Mouse (Mus musculus) liver, embryonic 11.5 days (tissue): ENCODE results near the gene Snrpa. TPM values are rescaled to one million over a fixed set of nuclear protein-coding genes. Genes with fewer than 3 reads are reported as not detected.
A peak's percentile ranks its signal among the peaks of the same experiment; 100 is the strongest.

Experiments
- ATAC-seq: fragments of 200-750 bp; cut with Nextera tagmentation; replicated peaks from 2 replicates; pipeline ENCODE4 v1.8.0; 2017; ENCODE audit warnings: moderate number of reproducible peaks, mild to moderate bottlenecking, moderate TSS enrichment, moderate library complexity; ENCODE audit not compliant: low FRiP score
- DNase-seq: peaks from one replicate; pipeline ENCODE4 v3.0.0-alpha.2; 2017; ENCODE audit warnings: low spot score
- H3K27ac ChIP-seq: fragments of 300-500 bp; sonication (generic); 2 replicates; pipeline ENCODE4 v1.5.1; 2014; ENCODE audit warnings: mild to moderate bottlenecking, low read depth, low read length, control low read depth
- H3K27me3 ChIP-seq: fragments of 300-500 bp; sonication (generic); replicated peaks from 2 replicates; pipeline ENCODE4 v1.6.1; 2014; ENCODE audit warnings: low read length, mixed read lengths; ENCODE audit not compliant: control insufficient read depth, insufficient read depth
- H3K36me3 ChIP-seq: fragments of 300-500 bp; sonication (generic); 2 replicates; pipeline ENCODE4 v1.6.1; 2014; ENCODE audit warnings: mild to moderate bottlenecking, low read length, moderate library complexity, mixed read lengths; ENCODE audit not compliant: control insufficient read depth, insufficient read depth
- H3K4me1 ChIP-seq: fragments of 300-500 bp; sonication (generic); replicated peaks from 2 replicates; pipeline ENCODE4 v1.6.1; 2014; ENCODE audit warnings: low read length, mixed read lengths; ENCODE audit not compliant: control insufficient read depth, insufficient read depth
- H3K4me2 ChIP-seq: fragments of 300-500 bp; sonication (generic); 2 replicates; pipeline ENCODE4 v1.6.1; 2014; ENCODE audit warnings: mild to moderate bottlenecking, control low read depth, moderate library complexity
- H3K4me3 ChIP-seq: fragments of 300-500 bp; sonication (generic); 2 replicates; pipeline ENCODE4 v1.5.1; 2014; ENCODE audit warnings: low read depth, low read length, control low read depth
- H3K9ac ChIP-seq: fragments of 300-500 bp; sonication (generic); 2 replicates; pipeline ENCODE4 v1.6.1; 2014; ENCODE audit warnings: low read depth, low read length, control low read depth
- H3K9me3 ChIP-seq: fragments of 300-500 bp; sonication (generic); 2 replicates; pipeline ENCODE4 v1.6.1; 2016; ENCODE audit warnings: low read length, inconsistent platforms, mixed read lengths; ENCODE audit not compliant: control insufficient read depth
- WGBS: fragments of 180-500 bp; shearing (Covaris S2); extraction: QIAGEN DNeasy Blood & Tissue Kit; methylation state at CpG from one replicate; pipeline ENCODE4 v1.1.7; 2014; 5-methylcytosine and 5-hydroxymethylcytosine counted together
- polyA plus RNA-seq: library from polyadenylated mRNA; unstranded; fragments of >200 nt; fragmentation: Nextera tagmentation; extraction: Ambion mirVana; gene quantifications from 2 replicates; pipeline ENCODE4 v1.2.1, GENCODE M21; 2014

Snrpa gene
- polyA plus RNA-seq, 1 experiment from 2014 or later = 294 TPM

DNA sequence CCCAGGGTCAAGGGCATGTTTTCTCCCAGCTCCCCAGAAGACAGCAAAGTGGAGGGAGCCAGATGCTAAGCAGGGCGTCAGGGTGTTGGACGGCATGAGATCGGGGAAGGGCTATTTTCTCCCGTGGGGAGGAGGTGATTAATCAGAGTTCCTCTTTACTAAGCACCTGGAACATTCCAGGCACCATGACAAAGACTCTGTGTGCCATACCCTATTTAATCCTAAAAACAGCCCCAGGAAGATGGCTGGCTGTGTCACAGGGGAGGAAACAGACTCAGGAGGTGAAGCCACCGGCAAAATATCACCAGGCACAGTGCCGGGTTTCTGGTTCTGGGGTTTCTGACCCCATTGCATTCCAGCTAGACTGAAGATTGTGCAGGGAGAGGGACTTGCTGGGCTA lies 25.9 kb upstream of the Snrpa start:
- no peaks in the 10 kb centered on the region for H3K27me3 ChIP-seq
- H3K4me2 ChIP-seq = no peak overlapping the region
- no peak for ATAC-seq
- no peak overlapping the region for H3K27ac ChIP-seq
- no peak for DNase-seq
- H3K9ac ChIP-seq = no peak overlapping the region
- H3K4me1 ChIP-seq = peaks cover 43% of the 10 kb centered on the region
- H3K9me3 ChIP-seq = no peaks in the 10 kb centered on the region
- H3K36me3 ChIP-seq = peaks cover under 1% of the 10 kb centered on the region; the same call in 1 of the 2 replicates
- no peak overlapping the region for H3K4me3 ChIP-seq
- WGBS = 78% methylated on average over 6 of the region's 6 CpGs

- 69% methylated on average over 11 of the region's 11 CpGs for WGBS
- Histone ChIP-seq H3K27me3 (no peaks in the 10 kb centered on the region), H3K4me1 (peaks cover 25% of the 10 kb centered on the region), H3K9ac (no peak overlapping the region), H3K9me3 (no peaks in the 10 kb centered on the region), H3K36me3 (peaks cover 3% of the 10 kb centered on the region; the same call in 1 of the 2 replicates), H3K4me2 (no peak overlapping the region), H3K4me3 (no peak overlapping the region), H3K27ac (no peak overlapping the region)
- ATAC-seq = peak; percentile 48
- no peak for DNase-seq
These were observed 23.9 kb upstream of the Snrpa start for GRCm38 (mm10) chr7:27219937-27220336.

DNA sequence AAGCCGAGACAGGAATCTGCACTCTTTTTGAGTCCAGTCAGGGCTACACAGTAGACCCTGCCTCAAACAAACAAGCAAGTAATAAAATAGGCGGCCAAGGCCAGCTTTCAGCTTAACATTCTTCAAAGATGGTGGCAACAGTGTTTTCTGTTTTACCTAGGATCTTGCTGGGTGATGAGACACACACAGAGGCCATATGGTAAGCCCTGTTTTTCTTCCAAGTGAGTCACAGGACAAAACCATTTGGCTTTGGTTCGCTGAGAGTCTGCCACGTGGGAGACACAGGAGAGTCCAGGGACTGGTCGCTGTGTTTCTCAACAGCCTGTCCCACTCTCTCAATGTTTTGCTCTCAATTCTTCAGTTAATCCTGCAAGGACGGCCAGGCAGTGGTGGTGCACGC lies 22.5 kb upstream of the Snrpa start:
- 83% methylated on average over 7 of the region's 7 CpGs for WGBS
- Histone ChIP-seq H3K4me2 (no peak overlapping the region), H3K27me3 (no peaks in the 10 kb centered on the region), H3K4me3 (no peak overlapping the region), H3K27ac (no peak overlapping the region), H3K9ac (no peak overlapping the region), H3K36me3 (peaks cover 3% of the 10 kb centered on the region; the same call in 1 of the 2 replicates), H3K4me1 (peaks cover 19% of the 10 kb centered on the region), H3K9me3 (no peaks in the 10 kb centered on the region)
- no peak for DNase-seq
- ATAC-seq = no peak

DNA sequence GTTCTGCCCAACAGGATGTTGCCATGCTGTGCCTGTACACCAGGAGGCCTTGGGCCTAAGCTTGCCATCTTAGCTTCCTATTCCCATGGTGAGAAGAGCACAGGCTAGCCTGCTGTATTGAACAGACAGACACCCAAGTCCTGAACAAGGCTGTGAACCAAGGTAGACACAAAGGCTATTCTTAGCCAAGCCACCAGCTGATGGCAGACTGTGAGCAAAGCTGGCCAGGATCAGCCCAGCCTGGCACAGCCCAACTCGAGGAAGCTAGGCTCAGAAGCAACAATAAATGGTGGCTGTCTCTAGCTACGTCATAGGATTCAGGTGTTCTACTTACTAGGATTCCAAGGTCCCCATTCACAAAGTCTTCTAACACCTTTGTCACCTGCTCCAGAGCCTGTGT lies 16.6 kb upstream of the Snrpa start:
- Histone ChIP-seq H3K9ac (no peak overlapping the region), H3K36me3 (peaks cover 16% of the 10 kb centered on the region; the same call in 1 of the 2 replicates), H3K4me1 (no peaks in the 10 kb centered on the region), H3K4me2 (no peak overlapping the region), H3K9me3 (no peaks in the 10 kb centered on the region), H3K4me3 (no peak overlapping the region), H3K27ac (no peak overlapping the region), H3K27me3 (no peaks in the 10 kb centered on the region)
- ATAC-seq = no peak
- DNase-seq = no peak
- 83% methylated on average over 2 of the region's 2 CpGs for WGBS

GRCm38 (mm10) chr7:27203730-27204449 lies 7.8 kb upstream of the Snrpa start:
- H3K9me3 ChIP-seq = no peaks in the 10 kb centered on the region
- DNase-seq (no peak), ATAC-seq (no peak)
- no peak overlapping the region for H3K4me2 ChIP-seq
- no peak overlapping the region for H3K4me3 ChIP-seq
- H3K36me3 ChIP-seq = 0 out of 2 replicates have a peak, but pooled peaks cover 4% of the 10 kb centered on the region
- no peaks in the 10 kb centered on the region for H3K27me3 ChIP-seq
- no peak overlapping the region for H3K27ac ChIP-seq
- H3K9ac ChIP-seq = no peak overlapping the region
- H3K4me1 ChIP-seq = no peaks in the 10 kb centered on the region
- WGBS = 94% methylated on average over 8 of the region's 8 CpGs

- Histone ChIP-seq H3K36me3 (peaks cover 8% of the 10 kb centered on the region; the same call in 1 of the 2 replicates), H3K4me2 (no peak overlapping the region), H3K4me3 (no peak overlapping the region), H3K27ac (no peak overlapping the region), H3K9me3 (no peaks in the 10 kb centered on the region), H3K4me1 (peaks cover 19% of the 10 kb centered on the region), H3K9ac (no peak overlapping the region), H3K27me3 (no peaks in the 10 kb centered on the region)
- DNase-seq = no peak
- WGBS = 96% methylated on average over 8 of the region's 8 CpGs
- no peak for ATAC-seq
These were observed 2.7 kb upstream of the Snrpa start for GRCm38 (mm10) chr7:27198779-27199178.

DNA sequence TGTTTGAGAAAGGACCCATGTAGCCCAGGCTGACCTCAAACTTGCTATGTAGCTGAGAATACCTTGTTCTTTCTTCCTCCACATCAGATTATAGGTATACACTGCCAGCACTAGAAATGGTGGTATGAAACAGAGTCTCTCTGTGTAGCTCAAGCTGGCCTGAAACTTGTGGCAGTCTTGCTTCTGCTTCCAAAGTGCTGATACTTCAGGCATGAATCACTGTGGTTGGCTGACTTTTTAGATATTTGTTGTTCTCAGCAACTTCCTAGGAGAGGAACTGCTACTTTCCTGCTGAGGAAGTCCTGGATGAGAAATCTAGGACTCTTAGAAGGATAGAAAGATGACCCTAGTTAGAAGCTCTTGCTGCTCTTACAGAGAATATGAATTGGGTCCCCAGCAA lies 2.3 kb upstream of the Snrpa start:
- H3K4me2 ChIP-seq = no peak overlapping the region
- H3K36me3 ChIP-seq = peaks cover 9% of the 10 kb centered on the region; the same call in 1 of the 2 replicates

GRCm38 (mm10) chr7:27197634-27198033 lies 1.6 kb upstream of the Snrpa start:
- Histone ChIP-seq H3K27me3 (no peaks in the 10 kb centered on the region), H3K9ac (no peak overlapping the region; the same call in 1 of the 2 replicates), H3K4me2 (no peak overlapping the region), H3K9me3 (no peaks in the 10 kb centered on the region), H3K27ac (no peak overlapping the region; the same call in 1 of the 2 replicates), H3K36me3 (peaks cover 14% of the 10 kb centered on the region), H3K4me1 (peaks cover 19% of the 10 kb centered on the region), H3K4me3 (no peak overlapping the region)
- no peak for DNase-seq
- WGBS = 92% methylated on average over 8 of the region's 8 CpGs
- ATAC-seq = no peak

More for the DNA sequence above, 2.3 kb upstream of the Snrpa start:
- peaks cover 19% of the 10 kb centered on the region for H3K4me1 ChIP-seq
- no peak overlapping the region for H3K4me3 ChIP-seq
- ATAC-seq (no peak), DNase-seq (no peak)
- H3K27ac ChIP-seq = no peak overlapping the region
- no peaks in the 10 kb centered on the region for H3K27me3 ChIP-seq
- no peak overlapping the region for H3K9ac ChIP-seq
- no peaks in the 10 kb centered on the region for H3K9me3 ChIP-seq

DNA sequence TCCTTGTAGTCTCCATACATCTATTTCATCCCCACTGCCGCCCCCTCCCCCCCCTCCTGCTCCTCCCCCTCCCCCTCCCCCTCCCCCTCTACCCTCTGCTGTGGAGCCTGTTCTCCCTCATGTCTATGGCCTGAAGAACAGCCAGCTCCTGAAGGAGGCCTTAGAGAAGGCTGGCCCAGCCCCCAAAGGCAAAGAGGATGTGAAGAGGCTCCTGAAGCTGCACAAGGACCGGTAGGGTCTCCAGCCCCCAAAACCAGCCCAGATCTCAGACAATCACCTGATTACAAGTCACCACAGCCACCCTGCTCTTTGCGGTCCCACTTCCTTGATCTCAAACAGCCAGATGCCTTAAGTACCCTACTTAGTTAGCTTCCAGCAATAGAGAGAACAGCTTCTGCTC lies 1.1 kb upstream of the Snrpa start:
- H3K36me3 ChIP-seq = peaks cover 19% of the 10 kb centered on the region
- 81% methylated on average over 3 of the region's 3 CpGs for WGBS
- H3K27ac ChIP-seq = no peak overlapping the region
- peaks cover 19% of the 10 kb centered on the region for H3K4me1 ChIP-seq
- H3K9ac ChIP-seq = no peak overlapping the region; the same call in 1 of the 2 replicates
- H3K4me3 ChIP-seq = 0 out of 2 replicates have a peak overlapping the region, but pooled peaks have one; percentile 78
- ATAC-seq (no peak), DNase-seq (no peak)
- no peak overlapping the region for H3K4me2 ChIP-seq
- no peaks in the 10 kb centered on the region for H3K27me3 ChIP-seq
- H3K9me3 ChIP-seq = no peaks in the 10 kb centered on the region
